Mouse (Mus musculus) embryonic stem cell, embryonic (primary cell): Measurements from ENCODE around the gene Mog.

Source experiments
- CTCF ChIA-PET, 4 experiments: fragments of 300-600 bp in 2 of 4; fragments of 350-600 bp in 2 of 4; sonication (Branson Sonifier 250); formaldehyde crosslinking; loops; one replicate each; lab custom pipeline; 2022; ENCODE audit warnings: inconsistent platforms in 2 of 4; lab: Charles Lee
- POLR2A ChIA-PET, 4 experiments: fragments of 300-600 bp in 2 of 4; fragments of 350-600 bp in 2 of 4; sonication (Branson Sonifier 250); formaldehyde crosslinking; loops; one replicate each; lab custom pipeline; 2022; ENCODE audit warnings: antibody characterized with exemption in 4 of 4, inconsistent platforms in 1 of 4; lab: Charles Lee

The Mog gene

DNA sequence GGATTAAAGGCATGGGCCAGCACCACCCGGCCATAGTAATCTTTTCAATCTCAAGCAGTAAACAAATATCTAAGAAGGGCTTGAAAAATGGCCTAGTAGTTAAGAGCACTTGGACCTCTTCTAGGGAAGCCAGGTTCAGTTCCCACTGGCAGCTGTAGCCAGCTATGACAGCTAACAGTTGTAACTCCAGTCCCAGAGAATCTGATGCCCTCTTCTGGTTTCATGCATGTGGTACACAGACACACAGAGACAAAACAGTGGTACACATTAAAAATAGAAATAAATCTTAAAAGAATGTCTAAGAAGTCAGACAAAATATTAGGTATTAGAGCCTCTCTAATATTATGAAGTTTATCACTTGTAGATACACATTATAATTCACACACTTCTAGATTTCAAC is 62.1 kb downstream of the Mog start:
- ChIA-PET POLR2A (interaction anchor here (0.7 to 6.6 kb wide), 15 partner anchors 9 to 121 kb away, joined by 3 to 50 read pairs (median 6); partner anchors contain the start of genes 2410137M14Rik (in 2 of the 4), Gabbr1 (in 1 of the 4) and Ppp1r11 (in 1 of the 4)), CTCF (interaction anchor here in 1 of 4 experiments (0.6 kb wide), 1 partner anchor 9 kb away, joined by 3 read pairs; no protein-coding TSS in a partner anchor)
